Mouse (Mus musculus) MEL (cell line): ENCODE data around the gene Cep112. TPM values are rescaled to one million over a fixed set of nuclear protein-coding genes. Genes with fewer than 3 reads are reported as not detected.

Experiments used
- DNase-seq: peaks from one replicate; pipeline ENCODE4 v3.0.0; 2011; ENCODE audit warnings: low read depth, low spot score
- H3K27ac ChIP-seq: 2 replicates; pipeline ENCODE4 v1.5.1; 2012; ENCODE audit warnings: low read depth, mild to moderate bottlenecking, control low read depth, low read length, moderate library complexity; ENCODE audit not compliant: control insufficient read depth
- H3K27me3 ChIP-seq, 2 experiments: fragments of 150-350 bp in 1 of 2; sonication (generic) in 1 of 2; 2 replicates each; pipeline ENCODE4 v1.6.1; 2012; ENCODE audit warnings: low read length in 2 of 2, mild to moderate bottlenecking in 2 of 2, improper control_type of control experiment in 1 of 2, moderate library complexity in 1 of 2; ENCODE audit not compliant: insufficient read depth in 2 of 2, control insufficient read depth in 1 of 2
- H3K36me3 ChIP-seq, 2 experiments: 2 replicates each; pipeline ENCODE4 v1.6.1; 2012 to 2014; ENCODE audit warnings: low read length in 2 of 2, improper control_type of control experiment in 1 of 2, inconsistent platforms in 1 of 2, mild to moderate bottlenecking in 1 of 2; ENCODE audit not compliant: insufficient read depth in 2 of 2, control insufficient read depth in 1 of 2
- H3K4me1 ChIP-seq, 2 experiments: fragments of 150-350 bp in 1 of 2; sonication (generic) in 1 of 2; 2 replicates each; pipeline ENCODE4 v1.6.1; 2012; ENCODE audit warnings: low read length in 2 of 2, improper control_type of control experiment in 1 of 2, mild to moderate bottlenecking in 1 of 2; ENCODE audit not compliant: insufficient read depth in 2 of 2, control insufficient read depth in 1 of 2
- H3K4me3 ChIP-seq, 2 experiments: fragments of 150-350 bp in 1 of 2; sonication (generic) in 1 of 2; 2 replicates each; pipeline ENCODE4 v1.5.1; 2012; ENCODE audit warnings: low read depth in 2 of 2, low read length in 2 of 2, mild to moderate bottlenecking in 2 of 2, moderate library complexity in 2 of 2, control low read depth in 1 of 2, improper control_type of control experiment in 1 of 2; ENCODE audit not compliant: control insufficient read depth in 1 of 2, insufficient read depth in 1 of 2
- H3K79me2 ChIP-seq: 2 replicates; pipeline ENCODE4 v1.6.1; 2012; ENCODE audit warnings: mild to moderate bottlenecking, low read length, moderate library complexity; ENCODE audit not compliant: control insufficient read depth, poor library complexity, insufficient read depth
- H3K9ac ChIP-seq: 2 replicates; pipeline ENCODE4 v1.6.1; 2012; ENCODE audit warnings: low read depth, mild to moderate bottlenecking, control low read depth, low read length, moderate library complexity; ENCODE audit not compliant: control insufficient read depth, poor library complexity, severe bottlenecking
- H3K9me3 ChIP-seq: fragments of 150-350 bp; sonication (generic); replicated peaks from 2 replicates; pipeline ENCODE4 v1.6.1; 2012; ENCODE audit warnings: mild to moderate bottlenecking, low read length, improper control_type of control experiment, moderate library complexity; ENCODE audit not compliant: insufficient read depth
- CTCF ChIP-seq, 3 experiments: IDR thresholded peaks in 2 of 3; conservative IDR thresholded peaks in 1 of 3; 2 replicates each; pipeline ENCODE4 v1.5.1; 2011 to 2012; ENCODE audit warnings: low read length in 3 of 3, low read depth in 2 of 3, mild to moderate bottlenecking in 2 of 3, improper control_type of control experiment in 1 of 3, inconsistent platforms in 1 of 3, mixed read lengths in 1 of 3, moderate library complexity in 1 of 3; ENCODE audit not compliant: control insufficient read depth in 1 of 3, insufficient read depth in 1 of 3, poor library complexity in 1 of 3, severe bottlenecking in 1 of 3
- EP300 ChIP-seq, 2 experiments: IDR thresholded peaks; 2 replicates each; pipeline ENCODE4 v1.6.1; 2011; ENCODE audit warnings: improper control_type of control experiment in 2 of 2, low read length in 2 of 2, low read depth in 1 of 2, mild to moderate bottlenecking in 1 of 2
- GATA1 ChIP-seq: IDR thresholded peaks from 2 replicates; pipeline ENCODE4 v1.6.1; 2011; ENCODE audit warnings: low read depth, low read length, improper control_type of control experiment
- HCFC1 ChIP-seq: IDR thresholded peaks from 2 replicates; pipeline ENCODE4 v1.6.1; 2012; ENCODE audit warnings: low read depth, mild to moderate bottlenecking, inconsistent platforms, low read length, improper control_type of control experiment, moderate library complexity
- KAT2A ChIP-seq: conservative IDR thresholded peaks from 2 replicates; pipeline ENCODE4 v1.6.1; 2012; ENCODE audit warnings: low read depth, low read length, improper control_type of control experiment, inconsistent platforms
- MAZ ChIP-seq: IDR thresholded peaks from 2 replicates; pipeline ENCODE4 v1.6.1; 2012; ENCODE audit warnings: low read depth, mild to moderate bottlenecking, inconsistent platforms, low read length, improper control_type of control experiment
- MEF2A ChIP-seq: IDR thresholded peaks from 2 replicates; pipeline ENCODE4 v1.6.1; 2014; ENCODE audit warnings: low read depth, mild to moderate bottlenecking, inconsistent platforms, low read length, improper control_type of control experiment; ENCODE audit not compliant: poor library complexity, insufficient replicate concordance, severe bottlenecking; ENCODE audit errors: extremely low read depth
- MXI1 ChIP-seq: IDR thresholded peaks from 2 replicates; pipeline ENCODE4 v1.6.1; 2011; ENCODE audit warnings: mild to moderate bottlenecking, low read depth, low read length, improper control_type of control experiment
- NRF1 ChIP-seq: IDR thresholded peaks from 2 replicates; pipeline ENCODE4 v1.6.1; 2014; ENCODE audit warnings: low read depth, mild to moderate bottlenecking, inconsistent platforms, low read length, improper control_type of control experiment, moderate library complexity; ENCODE audit not compliant: poor library complexity, insufficient read depth, severe bottlenecking
- POLR2AphosphoS5 ChIP-seq: IDR thresholded peaks from 2 replicates; pipeline ENCODE4 v1.6.1; 2012; ENCODE audit warnings: low read depth, borderline replicate concordance, mild to moderate bottlenecking, inconsistent platforms, low read length, moderate library complexity, mixed read lengths
- RAD21 ChIP-seq: IDR thresholded peaks from 2 replicates; pipeline ENCODE4 v1.6.1; 2011; ENCODE audit warnings: mild to moderate bottlenecking, low read depth, low read length, improper control_type of control experiment
- TAL1 ChIP-seq: IDR thresholded peaks from 2 replicates; pipeline ENCODE4 v1.6.1; 2012; ENCODE audit warnings: mild to moderate bottlenecking, inconsistent platforms, low read length, moderate library complexity, mixed read lengths
- TBP ChIP-seq: IDR thresholded peaks from 2 replicates; pipeline ENCODE4 v1.8.0; 2011; ENCODE audit warnings: low read depth, low read length, improper control_type of control experiment
- TCF12 ChIP-seq: IDR thresholded peaks from 2 replicates; pipeline ENCODE4 v1.6.1; 2014; ENCODE audit warnings: low read depth, mild to moderate bottlenecking, inconsistent platforms, low read length, improper control_type of control experiment, moderate library complexity
- UBTF ChIP-seq: IDR thresholded peaks from 2 replicates; pipeline ENCODE4 v1.6.1; 2012; ENCODE audit warnings: low read depth, mild to moderate bottlenecking, inconsistent platforms, low read length, improper control_type of control experiment, moderate library complexity, borderline replicate concordance; ENCODE audit not compliant: insufficient read depth
- USF1 ChIP-seq: IDR thresholded peaks from 2 replicates; pipeline ENCODE4 v1.6.1; 2014; ENCODE audit warnings: low read depth, mild to moderate bottlenecking, inconsistent platforms, low read length, improper control_type of control experiment, moderate library complexity
- ZKSCAN1 ChIP-seq: IDR thresholded peaks from 2 replicates; pipeline ENCODE4 v1.6.1; 2012; ENCODE audit warnings: low read depth, mild to moderate bottlenecking, inconsistent platforms, low read length, improper control_type of control experiment, moderate library complexity
- polyA plus RNA-seq, 2 experiments: library from polyadenylated mRNA; stranded (reverse) in 1 of 2; unstranded in 1 of 2; fragments of >175 nt in 1 of 2; fragments of >200 nt in 1 of 2; gene quantifications; 2 replicates each; pipeline versions ENCODE4 v1.2.1 to v1.2.4; 2012; ENCODE audit warnings: low replicate concordance in 2 of 2, low read depth in 1 of 2; ENCODE audit not compliant: insufficient read length in 2 of 2, insufficient read depth in 1 of 2, missing spikeins in 1 of 2
- total RNA-seq: library from RNA; depleted of rRNA; stranded (reverse); fragments of 300-350 nt; gene quantifications from 2 replicates; pipeline ENCODE4 v1.2.3, GENCODE M21; 2012

Gene Cep112
- total and polyA plus RNA-seq, 3 experiments, result 1.3 TPM; not detected in 2

DNA sequence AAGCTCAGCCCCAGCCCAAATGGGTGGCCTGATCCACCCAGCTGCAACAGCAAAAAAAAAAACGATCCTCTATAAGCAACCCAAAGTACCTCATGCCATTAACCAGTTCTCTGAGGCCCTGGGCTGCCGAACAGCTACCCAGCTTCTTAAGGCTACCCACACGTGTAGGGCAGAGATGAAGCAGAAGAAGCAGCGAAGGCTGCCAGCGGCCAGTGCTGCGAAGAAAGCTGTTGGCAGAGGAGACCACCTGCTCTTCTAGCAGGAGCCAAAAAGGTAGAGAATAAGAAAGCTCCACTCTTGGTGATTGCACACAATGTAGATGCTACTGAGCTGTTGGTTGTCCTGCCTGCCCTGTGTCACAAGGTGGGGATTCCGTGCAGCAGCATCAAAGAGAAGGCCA is 1.8 kb upstream of the Cep112 start:
- Histone ChIP-seq H3K79me2 (no peaks in the 10 kb centered on the region), H3K9ac (no peak overlapping the region), H3K36me3 (peaks cover 0 to 14% of the 10 kb centered on the region in 2 experiments; a peak in 2 of 4 replicates), H3K27me3 (peaks cover 0 to 2% of the 10 kb centered on the region in 2 experiments; a peak in 2 of 4 replicates), H3K27ac (no peak overlapping the region), H3K4me1 (peaks cover 11 to 27% of the 10 kb centered on the region in 2 experiments), H3K9me3 (no peaks in the 10 kb centered on the region), H3K4me3 (no peak overlapping the region)
- no peak for TF ChIP-seq MXI1
- no peak for TF ChIP-seq UBTF
- no peak for TF ChIP-seq EP300 (IDR thresholded peaks at IDR 0.05; ENCODE audit: low read depth in 1 of 2, low read length in 2 of 2)
- no peak for TF ChIP-seq CTCF (IDR thresholded peaks at IDR 0.05 in 2 of 3, conservative IDR thresholded peaks at IDR 0.05 in 1 of 3; ENCODE audit: control insufficient read depth in 1 of 3, insufficient read depth in 1 of 3, low read depth in 2 of 3, low read length in 3 of 3, poor library complexity in 1 of 3, severe bottlenecking in 1 of 3)
- no peak for TF ChIP-seq GATA1
- TF ChIP-seq TCF12, result no peak
- TF ChIP-seq RAD21, result no peak
- DNase-seq, result no peak

DNA sequence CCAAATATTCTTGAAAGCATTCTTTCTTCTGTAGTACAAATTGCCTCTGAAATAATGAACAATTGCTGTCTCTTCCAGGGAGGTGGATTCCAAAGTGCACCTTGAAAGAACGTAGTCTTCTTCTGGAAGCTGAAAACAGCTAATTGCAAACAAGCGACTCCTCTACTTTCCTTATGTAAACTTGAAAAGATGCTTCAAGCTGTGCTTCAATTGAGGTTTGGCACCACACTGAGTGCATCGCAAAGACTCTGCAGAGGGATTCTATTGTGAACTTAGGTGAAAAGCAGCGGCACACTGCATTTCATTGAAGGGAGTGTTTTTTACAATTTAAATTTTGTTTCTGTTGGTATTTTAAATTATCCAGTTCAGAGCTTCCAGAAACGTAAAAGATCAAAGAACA is 881 bp upstream of the Cep112 start:
- Histone ChIP-seq H3K4me3 (peak overlapping the region in 1 of 2 experiments; percentile 34; a peak in 1 of 4 replicates), H3K9me3 (no peaks in the 10 kb centered on the region)
- TF ChIP-seq NRF1 (no peak), TAL1 (no peak), GATA1 (no peak), ZKSCAN1 (no peak), TBP (no peak), USF1 (no peak), HCFC1 (no peak), KAT2A (no peak), CTCF (IDR thresholded peaks at IDR 0.05 in 2 of 3, conservative IDR thresholded peaks at IDR 0.05 in 1 of 3; ENCODE audit: control insufficient read depth in 1 of 3, insufficient read depth in 1 of 3, low read depth in 2 of 3, low read length in 3 of 3, poor library complexity in 1 of 3, severe bottlenecking in 1 of 3) (no peak), POLR2AphosphoS5 (no peak), MAZ (no peak), MEF2A (no peak)

More for the DNA sequence above, 881 bp upstream of the Cep112 start:
- H3K4me1 ChIP-seq, result peaks cover 11 to 23% of the 10 kb centered on the region in 2 experiments
- peak overlapping the region; percentile 24; the same call in 1 of the 2 replicates for H3K9ac ChIP-seq
- no peak overlapping the region for H3K27ac ChIP-seq
- H3K27me3 ChIP-seq, result peaks cover 0 to 2% of the 10 kb centered on the region in 2 experiments; a peak in 2 of 4 replicates
- no peaks in the 10 kb centered on the region for H3K79me2 ChIP-seq
- peak; percentile 16 for DNase-seq
- H3K36me3 ChIP-seq, result peaks cover 0 to 12% of the 10 kb centered on the region in 2 experiments; a peak in 2 of 4 replicates
